Mouse (Mus musculus) lung, postnatal 0 days (tissue): ENCODE measurements around the gene Grin2a.

Source experiments
- CTCF ChIP-seq: IDR thresholded peaks from 2 replicates; pipeline ENCODE4 v1.5.1; 2016; ENCODE audit warnings: antibody characterized with exemption, mild to moderate bottlenecking
- EP300 ChIP-seq: IDR thresholded peaks from 2 replicates; pipeline ENCODE4 v1.6.1; 2016; ENCODE audit warnings: antibody characterized with exemption, mild to moderate bottlenecking, control low read depth

DNA sequence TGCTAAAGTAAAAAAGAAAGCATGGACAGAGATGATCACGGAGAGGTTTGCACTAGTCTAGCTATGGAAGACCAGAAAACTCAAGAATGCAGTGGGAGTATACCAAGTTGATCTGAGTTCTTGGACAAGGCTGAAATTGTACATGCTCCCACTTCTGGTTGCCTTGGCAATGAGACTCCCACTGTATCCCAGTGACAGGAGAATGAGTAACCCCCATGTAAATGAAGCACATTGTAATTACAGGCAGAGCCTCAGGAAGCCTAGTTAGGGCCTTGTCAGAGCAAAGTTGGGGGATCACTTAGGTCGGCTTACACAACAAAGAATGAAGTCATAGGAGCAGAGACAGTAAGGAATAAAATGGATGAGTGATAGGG is 170.3 kb downstream of the Grin2a start:
- TF ChIP-seq CTCF: no peak
- no peak for TF ChIP-seq EP300
